Mouse (Mus musculus) CH12.LX (cell line): ENCODE data around the gene Nid2.

Source experiments
- CHD2 ChIP-seq: IDR thresholded peaks from 2 replicates; pipeline ENCODE4 v1.6.1; 2011; ENCODE audit warnings: low read length, improper control_type of control experiment
- CTCF ChIP-seq, 2 experiments: IDR thresholded peaks in 1 of 2; conservative IDR thresholded peaks in 1 of 2; 2 replicates each; pipeline ENCODE4 v1.5.1; 2011 to 2012; ENCODE audit warnings: low read depth in 2 of 2, low read length in 2 of 2, improper control_type of control experiment in 1 of 2, inconsistent platforms in 1 of 2, mild to moderate bottlenecking in 1 of 2, moderate library complexity in 1 of 2
- E2F4 ChIP-seq: IDR thresholded peaks from 2 replicates; pipeline ENCODE4 v1.6.1; 2011; ENCODE audit warnings: low read depth, low read length, improper control_type of control experiment; ENCODE audit not compliant: insufficient replicate concordance
- EP300 ChIP-seq: IDR thresholded peaks from 2 replicates; pipeline ENCODE4 v1.6.1; 2011; ENCODE audit warnings: low read length, improper control_type of control experiment
- MAX ChIP-seq: IDR thresholded peaks from 2 replicates; pipeline ENCODE4 v1.6.1; 2011; ENCODE audit warnings: low read length, improper control_type of control experiment
- MAZ ChIP-seq: IDR thresholded peaks from 2 replicates; pipeline ENCODE4 v1.6.1; 2012; ENCODE audit warnings: low read depth, mild to moderate bottlenecking, inconsistent platforms, low read length, improper control_type of control experiment, moderate library complexity
- MEF2A ChIP-seq: IDR thresholded peaks from 2 replicates; pipeline ENCODE4 v1.6.1; 2014; ENCODE audit warnings: low read depth, mild to moderate bottlenecking, inconsistent platforms, low read length, improper control_type of control experiment, borderline replicate concordance
- MYC ChIP-seq: IDR thresholded peaks from 2 replicates; pipeline ENCODE4 v1.6.1; 2011; ENCODE audit warnings: low read depth, mild to moderate bottlenecking, improper control_type of control experiment, low read length
- NELFE ChIP-seq: IDR thresholded peaks from 2 replicates; pipeline ENCODE4 v1.6.1; 2011; ENCODE audit warnings: low read depth, low read length, improper control_type of control experiment
- NRF1 ChIP-seq: IDR thresholded peaks from 2 replicates; pipeline ENCODE4 v1.6.1; 2014; ENCODE audit warnings: low read depth, mild to moderate bottlenecking, inconsistent platforms, low read length, improper control_type of control experiment, moderate library complexity
- POLR2A ChIP-seq: IDR thresholded peaks from 2 replicates; pipeline ENCODE4 v1.6.1; 2011; ENCODE audit warnings: low read depth, mild to moderate bottlenecking, improper control_type of control experiment, low read length
- POLR2AphosphoS2 ChIP-seq: IDR thresholded peaks from 2 replicates; pipeline ENCODE4 v1.6.1; 2011; ENCODE audit warnings: low read depth, low read length, improper control_type of control experiment
- RAD21 ChIP-seq: IDR thresholded peaks from 2 replicates; pipeline ENCODE4 v1.6.1; 2011; ENCODE audit warnings: low read depth, mild to moderate bottlenecking, low read length, improper control_type of control experiment, moderate library complexity

- TF ChIP-seq CTCF (conservative IDR thresholded peaks at IDR 0.05 in 1 of 2, IDR thresholded peaks at IDR 0.05 in 1 of 2; ENCODE audit: low read depth in 2 of 2, low read length in 2 of 2): no peak
- TF ChIP-seq CHD2: no peak
- no peak for TF ChIP-seq POLR2A
- no peak for TF ChIP-seq NELFE
- no peak for TF ChIP-seq MYC
- TF ChIP-seq RAD21: no peak
- no peak for TF ChIP-seq EP300
- no peak for TF ChIP-seq E2F4
- TF ChIP-seq NRF1: no peak
- TF ChIP-seq POLR2AphosphoS2: no peak
- no peak for TF ChIP-seq MAX
- no peak for TF ChIP-seq MAZ
- no peak for TF ChIP-seq MEF2A
Measured at GRCm38 (mm10) chr14:19796541-19797304, 45.7 kb downstream of the Nid2 start.
